Mouse (Mus musculus): ENCODE measurements around the gene Zfp536.

The Zfp536 gene

DNA sequence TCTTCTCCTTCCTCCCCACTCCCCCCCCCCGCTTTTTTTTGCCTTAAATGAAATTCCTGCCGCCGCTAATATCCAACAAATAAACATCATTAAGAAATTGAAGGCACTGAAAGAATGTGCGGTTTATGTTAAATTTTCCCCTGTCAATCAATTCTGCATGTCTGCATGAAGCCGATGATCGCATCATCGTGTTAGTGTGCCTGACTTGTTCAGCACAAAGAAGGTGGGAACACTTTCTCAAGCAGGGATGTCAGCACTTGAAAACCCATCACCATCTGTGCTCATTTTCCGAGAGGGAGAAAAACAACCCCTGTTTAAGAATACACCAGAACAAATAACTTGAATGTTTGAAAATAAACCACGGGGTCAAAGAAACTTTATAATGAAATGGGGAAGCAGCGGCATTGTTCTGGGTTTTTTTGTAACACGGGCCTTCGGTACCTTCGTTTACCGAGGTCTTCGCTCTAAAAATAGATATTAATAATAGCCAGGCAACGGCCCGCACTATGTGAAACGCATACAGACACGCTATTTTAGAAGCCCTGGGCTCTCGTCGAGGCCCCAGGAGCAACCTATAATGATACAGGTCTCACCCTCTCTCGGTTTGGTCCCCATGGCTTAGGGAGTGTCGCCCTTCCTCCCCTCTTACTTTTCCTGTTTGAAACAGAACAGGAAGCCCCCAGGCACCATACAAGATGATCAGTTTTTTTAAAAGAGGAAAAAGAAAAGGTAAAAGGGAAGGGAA lies 83.7 kb downstream of the Zfp536 start:
- DNase-seq (ENCODE audit: low spot score in 2 of 2) = no peak

DNA sequence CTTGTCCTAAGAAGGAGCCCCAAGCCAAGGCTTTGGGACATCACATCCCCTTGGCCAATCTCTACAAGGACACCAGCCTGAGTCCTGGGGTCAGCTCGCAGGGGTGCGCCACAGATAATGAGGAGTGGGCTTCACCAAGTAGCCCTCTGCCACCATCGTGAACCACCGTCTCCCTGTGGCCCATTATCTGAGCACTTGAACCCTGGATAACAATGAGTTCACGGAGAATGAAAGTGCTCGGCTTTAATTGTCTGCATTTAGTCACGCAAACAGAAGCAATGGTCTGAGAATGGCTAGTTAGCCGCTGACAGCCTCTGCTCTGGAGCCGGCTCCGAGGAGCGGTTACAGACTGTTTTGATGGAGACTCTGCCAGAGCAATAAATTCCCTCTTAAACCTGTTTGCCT lies 84.3 kb downstream of the Zfp536 start:
- DNase-seq (ENCODE audit: low spot score in 2 of 2) = no peak

DNA sequence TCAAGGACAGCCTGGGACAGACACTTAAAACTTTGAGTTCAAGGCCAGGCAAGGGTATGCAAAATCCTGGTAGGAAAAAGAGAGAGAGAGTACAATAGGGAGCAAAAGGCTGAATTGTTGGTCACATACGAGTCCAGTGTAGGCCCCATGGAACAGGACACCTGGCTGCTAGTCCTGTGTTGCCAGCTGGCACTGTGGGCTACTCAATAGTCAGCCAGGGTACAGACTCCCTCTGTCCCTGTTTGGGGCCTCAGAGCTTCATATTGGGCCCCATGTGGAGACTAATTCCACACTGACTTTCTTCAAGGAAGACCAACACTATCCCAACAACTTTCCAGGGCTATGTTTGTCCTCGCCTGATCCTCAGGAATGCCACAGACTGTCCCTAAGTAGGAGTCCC lies 87.1 kb downstream of the Zfp536 start:
- DNase-seq (ENCODE audit: low spot score in 2 of 2) = no peak

DNA sequence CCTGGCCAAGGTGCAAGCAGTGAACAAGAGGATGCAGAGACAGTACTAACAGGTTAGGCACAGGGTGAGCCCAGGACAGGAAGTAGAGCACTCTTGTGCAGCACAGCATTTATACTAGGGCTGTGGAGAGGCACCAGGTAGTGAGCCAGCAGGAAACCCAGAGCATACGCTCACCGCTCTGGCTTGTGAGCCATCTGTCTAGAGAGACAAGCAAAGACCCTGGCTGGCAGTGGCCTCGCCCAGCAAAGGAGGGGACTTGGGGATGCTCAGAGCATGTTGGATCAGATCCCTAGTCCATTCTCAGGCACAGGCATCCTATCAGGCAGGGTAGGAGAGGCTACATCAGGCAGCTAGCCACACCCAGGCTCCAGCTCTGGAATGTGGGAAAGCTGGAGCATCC lies 88.2 kb downstream of the Zfp536 start:
- no peak for DNase-seq (ENCODE audit: low spot score in 2 of 2)

DNA sequence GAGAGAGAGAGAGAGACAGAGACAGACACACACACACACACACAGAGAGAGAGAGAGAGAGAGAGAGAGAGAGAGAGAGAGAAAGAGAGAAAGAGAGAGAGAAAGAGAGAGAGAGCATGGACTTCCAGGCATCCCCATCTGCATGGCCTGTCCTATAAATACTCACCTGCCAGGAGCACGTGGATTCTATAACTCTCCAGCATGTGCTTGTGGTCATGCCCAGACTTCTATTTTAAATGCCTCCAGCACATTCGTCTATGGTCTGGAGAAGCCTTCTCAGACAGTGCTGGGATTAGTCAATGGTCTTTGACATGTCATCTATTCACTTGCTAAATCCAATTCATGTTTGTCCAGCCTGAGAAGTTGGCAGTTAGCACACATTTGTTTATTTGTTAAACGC lies 92.1 kb downstream of the Zfp536 start:
- no peak for DNase-seq (ENCODE audit: low spot score in 2 of 2)

DNA sequence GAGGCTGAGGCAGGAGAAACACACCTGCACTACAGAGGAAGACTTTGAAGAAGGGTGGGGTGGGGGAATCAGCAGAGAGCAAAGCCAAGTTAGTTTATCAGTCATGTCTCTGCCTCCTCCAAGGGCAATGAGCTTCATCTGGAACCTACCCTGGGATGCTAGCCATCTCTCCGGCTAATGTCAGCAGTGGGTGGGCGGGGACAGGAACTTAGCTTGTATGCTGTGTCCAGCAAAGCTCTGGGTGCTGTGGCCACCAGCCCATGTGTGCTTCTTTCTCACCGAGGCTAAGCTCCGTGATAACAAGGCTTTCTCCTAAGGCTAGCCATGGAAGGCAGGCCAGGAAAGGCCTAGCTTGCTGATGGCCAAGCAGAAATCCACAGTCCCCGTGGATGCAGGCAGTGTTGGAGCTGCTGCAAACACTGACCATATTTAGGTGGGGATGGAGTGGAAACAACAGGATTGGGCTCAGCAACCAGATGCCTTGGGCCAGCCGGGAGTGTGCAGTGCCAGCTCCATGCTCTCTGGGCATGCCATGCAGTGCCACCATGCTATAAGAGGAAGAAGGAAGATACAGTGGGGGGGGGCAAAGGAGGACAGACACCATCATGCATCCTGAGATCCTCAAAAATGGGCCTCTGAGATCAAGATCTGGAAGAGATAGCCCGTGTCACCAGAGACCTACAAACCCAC lies 109.6 kb downstream of the Zfp536 start:
- DNase-seq (ENCODE audit: low spot score in 2 of 2) = no peak

DNA sequence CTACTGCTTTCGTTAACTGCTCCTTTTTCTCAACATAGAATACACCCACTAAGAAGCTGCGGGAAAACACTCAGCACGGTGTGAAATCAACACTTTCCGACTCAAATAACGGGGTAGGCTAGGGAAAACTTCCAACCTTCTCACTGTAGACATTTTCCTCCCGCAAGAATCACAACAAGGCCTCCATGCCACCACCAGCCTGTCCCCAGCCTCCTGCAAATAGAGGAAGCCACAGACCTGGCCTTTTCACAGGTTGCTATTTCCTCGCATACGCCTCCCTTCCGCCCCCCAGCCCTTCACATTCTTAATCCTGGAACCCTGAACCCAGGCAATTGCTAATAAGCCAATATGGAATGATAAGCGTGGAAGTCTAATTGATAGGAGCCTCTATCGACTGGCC lies 124.8 kb downstream of the Zfp536 start:
- no peak for DNase-seq (ENCODE audit: low spot score in 2 of 2)

DNA sequence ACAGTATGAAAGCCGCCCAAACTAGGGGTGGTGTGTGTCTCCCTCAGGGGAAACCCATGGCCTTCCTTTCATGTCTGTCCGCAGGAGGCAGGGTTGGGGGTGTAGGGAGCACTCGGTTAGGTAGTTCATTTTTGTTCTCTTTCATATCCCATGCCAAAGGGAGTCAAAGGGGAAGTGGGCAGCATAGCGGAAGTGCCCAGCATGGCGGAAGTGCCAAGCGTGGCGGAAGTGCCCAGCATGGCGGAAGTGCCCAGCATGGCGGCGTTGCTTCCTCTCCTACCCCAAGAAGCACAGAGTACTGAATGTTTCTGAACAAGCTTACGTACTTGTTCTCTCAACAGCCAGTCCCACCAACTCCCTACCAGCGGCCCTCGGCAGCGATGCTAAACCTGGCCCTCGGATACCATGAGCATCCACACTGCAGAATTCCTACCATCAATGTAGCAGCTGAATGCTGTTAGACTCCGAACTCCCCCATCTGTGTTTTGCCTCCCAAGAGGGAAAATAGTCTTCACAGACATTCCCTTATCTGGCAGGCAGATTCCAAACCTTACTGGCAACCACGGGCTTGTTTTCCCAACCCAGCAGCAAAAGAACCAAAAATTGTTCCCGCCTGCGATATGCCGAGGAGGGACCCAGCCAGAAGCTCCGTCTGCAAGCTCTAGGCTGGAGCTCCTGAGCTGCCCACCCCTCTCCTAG lies 125.4 kb downstream of the Zfp536 start:
- no peak for DNase-seq (ENCODE audit: low spot score in 2 of 2)

DNA sequence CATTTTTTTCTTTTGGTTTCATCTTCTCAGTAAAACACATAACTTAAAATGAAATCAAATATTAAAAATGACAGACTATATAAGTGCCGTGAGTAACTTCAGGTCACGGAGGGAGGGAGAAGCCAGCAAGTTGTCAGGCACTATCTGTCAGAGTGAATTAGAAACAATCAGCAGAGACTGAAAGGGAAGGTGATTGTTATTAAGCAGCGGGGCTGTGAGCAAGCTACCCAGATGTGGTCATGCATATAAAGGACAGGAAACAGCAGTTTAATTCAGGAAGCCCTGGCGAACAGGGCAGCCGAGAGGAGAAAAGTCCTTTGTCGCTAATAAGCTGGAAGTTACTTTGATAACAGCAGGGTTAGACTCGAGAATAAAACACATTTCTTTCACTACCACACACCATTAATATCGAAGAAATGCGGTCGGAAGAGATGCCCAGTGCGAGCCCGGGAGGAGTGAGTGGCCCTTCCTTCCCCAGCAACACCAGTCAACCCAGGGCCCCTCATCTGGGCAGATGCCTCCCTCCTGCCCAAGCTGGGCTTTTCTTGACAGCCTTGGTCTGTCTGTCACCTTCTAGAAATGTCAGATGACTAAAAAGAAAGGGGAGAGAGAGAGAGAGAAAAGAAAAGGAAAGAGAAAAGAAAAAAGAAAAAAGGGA lies 133.6 kb downstream of the Zfp536 start:
- no peak for DNase-seq (ENCODE audit: low spot score in 2 of 2)

DNA sequence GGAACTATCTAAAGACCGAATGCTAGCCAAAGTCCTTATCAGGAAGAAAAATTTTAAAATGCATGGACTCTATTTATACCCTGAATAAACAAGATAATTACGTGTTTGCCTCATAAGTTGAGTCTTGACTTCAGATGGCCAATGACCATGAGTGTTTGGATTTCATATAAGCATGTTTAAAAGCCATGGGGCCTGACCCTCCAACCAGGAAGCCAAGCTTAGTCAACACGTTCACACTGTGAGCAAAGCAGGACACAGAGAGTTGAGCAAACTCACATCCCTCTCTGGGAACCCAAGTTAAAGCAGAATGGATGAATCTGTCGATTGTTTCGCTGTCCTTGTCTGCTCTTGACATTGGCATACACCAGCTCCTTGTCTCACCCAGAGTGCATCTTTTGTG lies 138.6 kb downstream of the Zfp536 start:
- DNase-seq (ENCODE audit: low spot score in 2 of 2) = no peak

DNA sequence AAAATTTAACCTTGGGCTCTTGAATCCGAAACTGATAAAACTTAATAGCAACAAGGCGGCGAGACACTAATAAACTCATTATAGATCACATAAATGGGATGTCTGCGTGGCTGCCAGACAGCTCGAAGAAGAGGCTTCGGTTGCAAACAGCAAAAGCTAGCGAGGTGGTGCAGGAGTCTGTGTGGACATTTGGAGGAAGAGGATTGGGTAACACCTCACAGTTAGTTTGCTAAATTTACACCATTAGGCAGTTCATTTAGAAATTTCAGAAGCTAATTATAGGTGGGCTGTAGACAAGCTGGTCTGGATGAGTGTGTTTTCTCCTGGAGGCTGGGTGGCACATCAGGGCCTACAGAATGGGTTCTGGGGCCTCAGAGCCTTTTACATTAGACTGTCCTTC lies 143.0 kb downstream of the Zfp536 start:
- no peak for DNase-seq (ENCODE audit: low spot score in 2 of 2)

DNA sequence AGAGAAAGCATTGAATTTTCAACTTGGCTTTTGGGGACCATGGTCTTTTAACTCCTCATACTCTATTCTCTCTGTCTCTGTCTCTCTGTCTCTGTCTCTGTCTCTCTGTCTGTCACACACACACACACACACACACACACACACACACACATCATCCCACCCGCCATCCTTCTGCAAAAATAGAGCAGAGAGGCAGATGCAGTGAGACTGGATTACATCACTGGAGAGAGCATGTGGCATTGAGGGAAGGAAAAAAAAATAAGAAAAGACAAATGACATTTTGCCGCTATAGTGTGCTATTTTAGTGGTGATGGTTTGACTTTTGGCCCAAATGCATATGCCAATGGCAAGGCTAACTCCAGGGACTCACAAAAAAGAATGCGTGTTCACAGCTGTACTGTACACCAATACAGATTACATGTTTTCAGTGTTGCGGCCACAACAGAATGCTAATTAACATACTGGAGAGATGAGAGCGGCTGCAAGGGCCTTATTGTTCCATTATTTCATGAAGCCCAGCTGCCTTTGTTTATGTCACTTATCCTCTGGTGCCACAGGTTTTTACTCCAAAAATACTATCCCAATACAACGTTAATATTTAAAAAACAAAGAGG lies 145.4 kb downstream of the Zfp536 start:
- DNase-seq (ENCODE audit: low spot score in 2 of 2) = no peak

DNA sequence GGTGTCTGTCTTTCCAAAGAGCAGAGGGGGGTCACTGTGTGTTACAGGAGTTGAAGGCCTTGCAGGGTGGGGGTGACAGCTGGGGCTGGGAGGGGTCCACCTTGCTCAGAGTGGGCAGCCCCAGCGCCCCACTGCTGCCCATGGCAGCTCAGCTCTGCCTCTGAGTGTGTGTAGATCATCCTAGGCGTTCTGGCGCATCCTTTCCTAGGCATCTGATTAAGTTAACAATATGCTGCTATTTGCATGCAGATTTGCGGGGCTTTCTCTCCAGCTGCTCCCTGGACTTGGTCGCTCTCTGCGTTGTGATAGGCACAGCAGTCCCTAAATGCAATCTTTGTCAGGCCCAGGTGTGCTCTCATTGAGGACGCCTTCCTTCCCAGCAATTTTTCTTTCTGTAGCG lies 147.7 kb downstream of the Zfp536 start:
- DNase-seq (ENCODE audit: low spot score in 2 of 2) = no peak

DNA sequence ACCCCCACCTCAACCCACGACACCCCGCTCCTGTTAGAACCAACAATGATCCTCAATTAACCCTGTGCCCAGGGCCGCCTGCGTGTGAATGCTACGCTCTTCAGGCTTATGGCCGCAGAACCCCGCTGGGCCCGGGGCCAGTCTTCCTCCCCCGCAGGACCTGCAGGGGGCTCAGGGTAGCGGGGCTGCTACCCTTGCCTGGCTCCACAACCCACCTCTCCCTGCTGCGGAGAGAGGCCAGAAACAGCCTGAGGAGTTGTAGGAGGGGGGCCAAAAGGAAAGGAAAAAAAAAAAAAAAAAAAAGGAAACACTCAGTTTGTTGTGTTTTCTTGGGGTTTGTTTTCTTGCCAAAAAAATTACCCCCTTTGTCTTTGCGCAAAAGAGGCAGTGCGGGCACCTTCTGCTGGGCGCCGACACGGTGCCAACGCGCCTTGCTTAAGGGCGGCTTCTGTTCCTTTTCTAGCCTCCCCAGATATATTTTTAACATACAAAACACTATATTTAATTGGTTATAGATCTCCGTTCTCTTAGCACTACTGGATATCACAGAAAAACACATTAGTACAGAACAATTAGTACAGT lies 148.6 kb downstream of the Zfp536 start:
- no peak for DNase-seq (ENCODE audit: low spot score in 2 of 2)

DNA sequence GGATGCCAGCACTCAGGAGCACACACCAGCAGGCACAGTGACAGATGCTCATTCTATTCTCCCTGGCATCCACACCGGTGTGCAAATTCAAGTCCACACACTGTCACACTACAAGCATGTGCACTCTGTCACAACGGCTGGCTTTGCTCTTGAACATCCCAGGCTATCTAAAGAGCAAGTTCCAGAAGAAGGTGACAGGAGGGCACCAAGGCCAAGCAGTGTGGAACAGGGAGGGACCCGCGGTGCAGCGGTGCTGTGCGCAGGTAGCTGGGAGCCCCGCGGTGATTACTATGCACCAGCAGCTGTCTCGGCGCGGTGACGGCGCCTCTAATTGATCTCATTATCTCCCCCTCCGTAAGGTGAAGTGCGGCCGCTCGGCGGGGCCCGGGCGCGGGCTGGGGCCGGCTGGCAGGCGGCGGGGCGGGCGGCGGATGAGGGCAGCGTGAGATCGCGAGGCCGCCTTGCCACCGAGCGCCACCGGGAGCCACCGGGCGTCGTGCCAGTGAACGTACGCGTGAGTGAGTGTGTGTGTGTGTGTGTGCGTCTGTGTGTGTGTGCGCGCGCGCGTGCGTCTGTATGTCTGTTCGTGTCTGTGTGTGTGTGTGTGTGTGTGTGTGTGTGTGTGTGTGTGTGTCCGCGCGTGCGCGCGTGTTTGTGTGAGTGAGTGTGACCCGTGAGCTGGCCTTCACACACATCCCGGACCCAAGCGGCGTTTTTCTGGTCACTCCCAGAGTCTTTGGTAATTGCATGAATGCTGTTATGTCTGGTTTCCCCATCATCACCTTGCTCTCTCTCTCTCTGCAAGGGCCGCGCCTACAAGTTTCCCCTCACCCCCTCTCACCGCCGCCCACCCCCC lies 149.3 kb downstream of the Zfp536 start:
- DNase-seq (ENCODE audit: low spot score in 2 of 2) = peak; percentile 24 to 45

DNA sequence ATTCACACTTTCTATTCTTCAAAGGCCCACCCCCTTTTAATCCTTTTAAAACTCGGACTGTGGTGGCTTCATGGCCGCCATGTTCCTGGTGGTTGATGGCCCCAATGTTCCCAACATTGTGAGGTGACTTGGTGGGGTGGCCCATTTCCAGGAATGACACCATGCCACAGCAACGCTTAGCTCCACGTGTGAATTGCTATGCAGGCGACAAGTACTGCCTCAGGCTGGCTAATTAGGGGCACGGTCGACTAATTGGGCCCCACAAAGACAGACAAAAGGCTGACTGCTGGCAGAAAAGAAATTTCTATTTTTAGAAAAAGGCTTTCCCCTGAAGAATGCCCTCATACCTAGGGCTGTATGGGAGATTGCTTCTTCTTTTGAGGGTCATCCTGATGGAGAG lies 154.2 kb downstream of the Zfp536 start:
- DNase-seq (ENCODE audit: low spot score in 2 of 2) = no peak

DNA sequence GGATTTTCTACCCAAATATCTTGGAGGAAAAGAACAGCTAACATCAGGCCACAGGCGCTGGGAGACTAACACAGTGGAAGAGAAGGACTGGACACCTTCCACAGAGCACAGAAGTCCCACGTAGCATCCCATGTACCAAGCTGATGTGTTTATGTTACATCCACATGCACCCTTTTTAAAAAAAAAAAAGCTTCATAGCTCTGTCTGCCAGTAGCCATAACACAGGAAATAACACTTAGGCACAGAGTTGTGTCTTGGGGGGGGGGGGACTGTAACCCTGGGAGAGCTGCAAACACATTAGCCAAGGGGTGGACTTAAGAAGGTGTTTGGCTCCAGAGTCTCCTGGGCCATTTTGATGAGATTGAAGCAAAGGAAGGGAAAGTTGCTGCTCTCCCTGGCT lies 155.6 kb downstream of the Zfp536 start:
- DNase-seq (ENCODE audit: low spot score in 2 of 2) = no peak

DNA sequence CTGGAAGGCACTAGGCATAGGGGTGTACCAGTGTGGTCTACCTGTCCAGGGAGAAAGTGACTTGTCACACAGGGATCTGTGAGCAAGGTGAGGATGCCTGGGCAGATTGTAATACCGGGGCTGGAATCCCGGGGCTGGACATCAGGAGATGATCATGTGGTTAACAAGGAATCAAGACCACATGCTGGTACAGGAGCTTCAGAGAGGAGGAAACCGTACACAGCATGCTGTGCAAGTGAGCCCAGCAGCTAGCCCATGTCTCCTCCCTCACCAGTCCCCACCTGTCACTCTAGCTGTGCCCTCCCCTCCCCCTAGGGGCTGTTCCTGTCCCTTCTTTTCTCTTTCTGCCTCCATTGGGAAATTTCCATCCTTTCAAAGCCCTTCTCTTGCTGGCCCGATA lies 157.5 kb downstream of the Zfp536 start:
- no peak for DNase-seq (ENCODE audit: low spot score in 2 of 2)

DNA sequence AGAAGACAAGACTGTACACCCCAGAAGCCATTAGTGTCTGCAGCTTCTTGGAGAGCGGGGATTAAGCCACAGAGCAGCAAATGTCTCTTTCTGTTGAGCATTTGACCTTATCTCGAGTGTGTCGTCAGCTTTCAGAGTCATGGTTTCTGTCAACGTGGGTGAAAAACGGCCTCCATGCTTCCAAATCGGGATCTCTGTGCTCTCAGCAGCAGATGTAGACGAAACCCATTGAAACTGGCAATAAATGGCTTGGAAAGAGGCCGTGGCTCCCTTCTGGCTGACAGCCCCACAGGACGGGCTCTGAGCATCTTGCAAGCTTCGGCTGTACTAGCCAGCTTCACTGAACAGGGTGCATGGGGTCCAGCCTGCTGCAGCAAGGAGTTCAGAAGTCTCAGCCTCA lies 159.1 kb downstream of the Zfp536 start:
- no peak for DNase-seq (ENCODE audit: low spot score in 2 of 2)

DNA sequence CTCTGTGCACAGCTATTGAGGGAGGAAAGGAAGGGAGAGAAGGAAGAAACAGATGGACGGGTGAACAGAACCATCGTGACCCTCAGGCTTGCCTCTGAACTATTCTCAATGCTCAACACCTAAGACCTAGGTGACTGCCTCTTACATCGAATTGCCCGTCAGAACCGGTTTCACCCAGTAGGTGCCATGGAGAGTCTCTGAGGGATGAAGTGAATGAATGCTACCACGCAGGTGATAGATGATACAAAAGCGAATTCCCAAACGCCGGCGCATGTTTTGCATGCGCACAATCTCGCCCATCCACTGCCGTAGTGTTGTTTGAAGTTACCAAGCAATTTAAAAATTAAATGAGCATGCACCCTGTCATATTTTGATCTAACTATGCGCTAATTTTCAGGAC lies 164.9 kb downstream of the Zfp536 start:
- DNase-seq (ENCODE audit: low spot score in 2 of 2) = no peak

DNA sequence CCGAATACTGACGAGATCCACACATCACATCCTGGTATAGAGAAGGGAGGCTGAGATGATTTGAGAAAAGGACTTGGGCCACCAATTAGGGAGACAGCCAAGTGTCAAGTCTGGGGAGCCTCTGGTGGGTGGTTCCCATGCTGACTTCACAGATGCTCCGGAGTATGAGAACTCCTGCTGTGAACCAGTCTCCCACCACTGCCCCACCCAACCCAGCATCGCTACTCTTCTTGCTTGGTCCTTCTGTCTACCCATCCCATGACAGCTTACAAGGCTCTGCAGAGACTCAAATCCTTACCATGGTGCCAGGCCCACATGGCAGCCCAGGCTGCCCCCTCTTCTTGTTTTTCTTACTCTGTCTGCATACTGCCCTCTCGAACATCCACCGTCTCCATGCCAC lies 165.5 kb downstream of the Zfp536 start:
- no peak for DNase-seq (ENCODE audit: low spot score in 2 of 2)

Measured in urinary bladder, adult 18-20 months (tissue).